ENCODE assay signal across 13 mouse cellular contexts in genomic region chrX:94480748-94481147, GRCm38 (mm10).
A peak's percentile ranks its signal among the peaks of the same experiment; 100 is the strongest.
DNase-seq lines count a peak whose midpoint lies in the region; ATAC-seq and TF ChIP-seq lines count a peak whose summit lies in the region.
"Had no signal": no experiment of that assay in that cellular context is flagged by ENCODE, and none has a peak within 500 bp of the region (broad histone marks: within the 10 kb centered on the region; RNA-seq: fewer than 3 reads in every experiment).

No protein-coding gene starts in this region.

- H3K79me2 ChIP-seq in CH12.LX (replicated peaks; ENCODE audit: control insufficient read depth, extremely low read depth, insufficient read depth, poor library complexity, severe bottlenecking), result no peaks in the 10 kb centered on the region

- H3K27ac ChIP-seq in gastrocnemius, adult 2 months, result no peak overlapping the region
- no peak overlapping the region for H3K27ac ChIP-seq in liver, embryonic 14.5 days
- H3K27ac ChIP-seq in CH12.LX (ENCODE audit: insufficient read depth, low read depth), result no peak overlapping the region
- no peak overlapping the region for H3K27ac ChIP-seq in cortical plate, adult 2 months (ENCODE audit: insufficient read depth, low read length)
- H3K27ac ChIP-seq: limb, embryonic 10.5 days had no signal

- no peak overlapping the region for H3K4me3 ChIP-seq in gastrocnemius, adult 2 months
- no peak overlapping the region for H3K4me3 ChIP-seq in liver, embryonic 14.5 days (ENCODE audit: insufficient read depth in 1 of 2, low read depth in 2 of 2, low read length in 2 of 2)
- H3K4me3 ChIP-seq in CH12.LX (replicated peaks in 1 of 3; ENCODE audit: low read depth in 2 of 3, low read length in 2 of 3, poor library complexity in 1 of 3), result no peak overlapping the region
- H3K4me3 ChIP-seq in cortical plate, adult 2 months (ENCODE audit: insufficient read depth, low read length), result no peak overlapping the region
- H3K4me3 ChIP-seq: erythroblast, embryonic 14.5 days; limb, embryonic 10.5 days; megakaryocyte, embryonic 14.5 days had no signal

- H3K4me2 ChIP-seq in liver, embryonic 14.5 days (ENCODE audit: low read depth), result no peak overlapping the region
- H3K4me2 ChIP-seq in CH12.LX (ENCODE audit: insufficient read depth, low read depth, poor library complexity, severe bottlenecking), result no peak overlapping the region

- 55% methylated on average over 1 of the region's 1 CpGs for WGBS in liver, embryonic 14.5 days (ENCODE audit: insufficient replicate concordance)

- intact Hi-C loops in gastrocnemius, adult 2 months (cut with DNase I), result no loop called here

- in situ Hi-C loops in CH12.LX (cut with MboI; ENCODE audit: low pct_ligation_motif_present, low pct_unique_long_range_greater_than_20kb, low sequenced_read_pairs), result no loop called here

- no peaks in the 10 kb centered on the region for H3K27me3 ChIP-seq in liver, embryonic 14.5 days (ENCODE audit: control insufficient read depth, insufficient read depth, low read length)
- no peaks in the 10 kb centered on the region for H3K27me3 ChIP-seq in CH12.LX (replicated peaks)

- no peak overlapping the region for H3K9ac ChIP-seq in liver, embryonic 14.5 days (replicated peaks)
- H3K9ac ChIP-seq in CH12.LX (ENCODE audit: insufficient read depth, low read depth), result no peak overlapping the region

- TF ChIP-seq RAD21 in CH12.LX (IDR thresholded peaks at IDR 0.05; ENCODE audit: low read depth, low read length), result peak; percentile 59

- no peaks in the 10 kb centered on the region for H3K36me3 ChIP-seq in liver, embryonic 14.5 days (replicated peaks; ENCODE audit: control insufficient read depth, insufficient read depth, low read depth)
- H3K36me3 ChIP-seq in CH12.LX (replicated peaks in 1 of 2; ENCODE audit: control insufficient read depth in 1 of 2, insufficient read depth in 1 of 2, low read length in 1 of 2), result no peaks in the 10 kb centered on the region
- H3K36me3 ChIP-seq: limb, embryonic 10.5 days had no signal

- ATAC-seq in liver, embryonic 14.5 days (ENCODE audit: insufficient read depth), result no peak

- no peak for TF ChIP-seq EP300 in liver, embryonic 14.5 days (IDR thresholded peaks at IDR 0.05; ENCODE audit: low read depth)
- TF ChIP-seq EP300 in CH12.LX (IDR thresholded peaks at IDR 0.05; ENCODE audit: low read length), result no peak

- no peaks in the 10 kb centered on the region for H3K9me3 ChIP-seq in liver, embryonic 14.5 days (ENCODE audit: control insufficient read depth, low read length)
- H3K9me3 ChIP-seq in CH12.LX (replicated peaks; ENCODE audit: low read length), result no peaks in the 10 kb centered on the region
- H3K9me3 ChIP-seq: limb, embryonic 10.5 days; megakaryocyte, embryonic 14.5 days had no signal

- peak; percentile 38 for TF ChIP-seq CTCF in gastrocnemius, adult 2 months (IDR thresholded peaks at IDR 0.05)
- peak; percentile 49; the same call in 1 of the 2 replicates for TF ChIP-seq CTCF in liver, embryonic 14.5 days (IDR thresholded peaks at IDR 0.05; ENCODE audit: low read depth)
- TF ChIP-seq CTCF in CH12.LX (conservative IDR thresholded peaks at IDR 0.05 in 1 of 2, IDR thresholded peaks at IDR 0.05 in 1 of 2; ENCODE audit: low read depth in 2 of 2, low read length in 2 of 2), result peak in 1 of 2 experiments; percentile 55; a peak in 2 of 4 replicates
- 0 out of 2 replicates have a peak, but pooled peaks have one; percentile 3 for TF ChIP-seq CTCF in cortical plate, adult 2 months (IDR thresholded peaks at IDR 0.05; ENCODE audit: extremely low read depth, insufficient read depth, low read length)

- H3K4me1 ChIP-seq in liver, embryonic 14.5 days (replicated peaks; ENCODE audit: control insufficient read depth in 2 of 2, insufficient read depth in 2 of 2, low read length in 1 of 2), result peaks cover 0 to 5% of the 10 kb centered on the region in 2 experiments; a peak in 2 of 4 replicates
- no peaks in the 10 kb centered on the region for H3K4me1 ChIP-seq in CH12.LX (ENCODE audit: control insufficient read depth in 1 of 2, insufficient read depth in 2 of 2)
- no peaks in the 10 kb centered on the region for H3K4me1 ChIP-seq in cortical plate, adult 2 months (ENCODE audit: control insufficient read depth, insufficient read depth, low read length)
- H3K4me1 ChIP-seq: limb, embryonic 10.5 days; megakaryocyte, embryonic 14.5 days had no signal

- no peak for DNase-seq in gastrocnemius, adult 2 months
- no peak for DNase-seq in gastrocnemius, adult 18-20 months (ENCODE audit: low spot score)
- peak in 1 of 3 experiments; percentile 20 for DNase-seq in liver, embryonic 14.5 days (ENCODE audit: low read depth in 3 of 3, low spot score in 3 of 3)
- DNase-seq in liver (no peak), CH12.LX (ENCODE audit: extremely low read depth) (peak; percentile 2)
- no peak for DNase-seq in urinary bladder, adult 2 months (ENCODE audit: low spot score)
- DNase-seq in right cerebral cortex, adult 18-20 months, result no peak
- DNase-seq: kidney, adult 11 months; spleen, adult 18-20 months had no signal

- TF ChIP-seq POLR2A in CH12.LX (IDR thresholded peaks at IDR 0.05; ENCODE audit: low read depth, low read length), result no peak
- no peak for TF ChIP-seq POLR2A in cortical plate, adult 2 months (IDR thresholded peaks at IDR 0.05; ENCODE audit: extremely low read depth, insufficient read depth, low read length)

- dilution Hi-C loops in CH12.LX (cut with MboI; ENCODE audit: extremely low pct_ligation_motif_present, extremely low pct_unique_long_range_greater_than_20kb, low sequenced_read_pairs), result no loop called here

TF ChIP-seq in CH12.LX, 34 proteins besides CTCF, POLR2A, EP300 and RAD21:
- peak; percentile 38 for TF ChIP-seq SMC3 (IDR thresholded peaks at IDR 0.05; ENCODE audit: low read depth, low read length)
- no peak for TF ChIP-seq NELFE (IDR thresholded peaks at IDR 0.05; ENCODE audit: low read depth, low read length)
- TF ChIP-seq MYC (IDR thresholded peaks at IDR 0.05; ENCODE audit: low read depth, low read length), result no peak
- no peak for TF ChIP-seq ZNF384 (IDR thresholded peaks at IDR 0.05; ENCODE audit: low read depth, low read length)
- no peak for TF ChIP-seq E2F4 (IDR thresholded peaks at IDR 0.05; ENCODE audit: insufficient replicate concordance, low read depth, low read length)
- no peak for TF ChIP-seq UBTF (IDR thresholded peaks at IDR 0.05; ENCODE audit: low read depth, low read length)
- TF ChIP-seq TCF12 (IDR thresholded peaks at IDR 0.05; ENCODE audit: low read depth, low read length), result no peak
- no peak for TF ChIP-seq KAT2A (IDR thresholded peaks at IDR 0.05; ENCODE audit: insufficient replicate concordance, low read length)
